Mouse (Mus musculus): ENCODE measurements around the gene Tdrd12.
A peak's percentile ranks its signal among the peaks of the same experiment; 100 is the strongest.

Gene Tdrd12

DNA sequence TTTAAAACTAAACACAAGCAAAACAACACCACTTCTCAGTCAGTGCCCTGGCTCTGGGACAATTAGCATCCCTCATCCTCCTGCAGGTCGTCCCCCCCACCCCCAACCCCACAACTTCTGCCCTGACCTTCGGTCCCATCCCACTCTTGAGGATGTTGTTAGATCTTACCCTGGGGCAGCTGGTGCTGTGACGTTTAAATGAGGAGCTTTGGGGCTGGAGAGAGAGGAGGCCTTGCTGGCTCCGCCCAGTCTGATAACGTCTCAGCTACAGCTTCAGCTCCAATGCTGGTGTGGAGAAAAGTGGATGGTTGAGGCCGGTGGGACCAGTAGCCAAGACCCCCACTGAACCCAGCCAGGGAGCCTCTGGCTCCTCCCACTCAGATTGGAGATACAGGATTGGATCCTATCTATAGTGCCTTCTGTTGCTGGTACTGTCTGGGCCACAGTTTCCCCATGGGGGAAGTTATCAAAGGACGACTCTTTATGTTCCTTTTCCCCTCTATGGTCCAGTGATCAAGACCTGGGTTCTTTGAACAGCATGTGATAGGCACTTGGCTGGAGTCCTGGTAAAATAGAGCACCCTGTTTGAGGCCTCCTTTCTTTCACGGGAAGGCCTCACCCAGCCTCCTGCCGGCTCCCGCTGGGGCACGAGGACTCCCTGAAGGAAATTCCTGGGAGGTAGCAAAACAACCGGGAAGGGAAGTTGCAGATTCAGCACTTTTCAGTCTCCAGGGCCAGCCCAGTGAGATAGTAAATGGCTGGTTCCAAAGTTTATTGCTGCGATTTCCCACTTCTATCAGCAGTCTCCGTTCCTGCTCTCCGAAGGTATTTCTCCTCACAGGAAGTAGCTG, 89.3 kb downstream of the Tdrd12 start, which contains the start of gene Slc7a9:
Gene Slc7a9 (plus strand): TSS at position 801 of the 851 bp plus-strand sequence.
- DNase-seq (ENCODE audit: low spot score) = peak; percentile 33

DNA sequence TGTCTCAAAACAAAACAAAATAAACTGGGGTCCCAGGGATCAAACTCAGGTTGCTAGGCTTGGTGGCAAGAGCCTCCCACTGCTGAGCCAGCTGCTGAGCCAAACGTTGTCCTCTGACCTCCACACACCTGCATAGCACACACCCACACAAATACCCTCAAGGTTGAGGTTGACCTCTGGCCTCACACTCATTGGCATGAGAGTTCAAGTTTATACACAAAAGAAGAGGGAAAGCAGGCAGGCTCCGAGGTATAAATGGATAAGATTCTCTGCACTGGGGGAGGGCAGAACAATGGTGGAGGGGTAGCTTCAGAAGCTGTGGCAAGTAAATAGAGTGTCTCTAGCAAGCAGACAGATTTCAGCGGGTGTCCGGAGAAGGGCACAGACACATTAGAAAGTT, 90.0 kb downstream of the Tdrd12 start:
- DNase-seq (ENCODE audit: low spot score) = no peak

DNA sequence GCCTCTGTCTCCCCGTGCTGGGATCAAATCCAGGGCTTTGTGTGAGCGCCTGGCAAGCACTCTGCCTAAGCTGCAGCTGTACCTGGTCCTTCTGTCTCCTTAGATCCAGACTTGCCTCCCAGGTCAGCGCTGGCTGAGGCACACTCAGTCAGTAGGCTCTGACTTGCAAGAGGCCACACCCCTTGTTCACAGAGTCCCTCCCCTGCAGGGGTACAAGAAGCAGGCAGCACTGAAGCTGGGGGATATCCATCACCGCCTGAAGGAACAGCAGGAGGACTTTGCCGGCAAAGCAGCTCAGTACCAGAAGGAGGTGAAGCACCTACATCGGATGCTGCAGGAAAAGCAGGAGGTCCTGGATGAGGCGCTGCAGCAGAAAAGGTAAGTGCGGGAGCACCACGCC, 102.3 kb downstream of the Tdrd12 start:
- no peak for DNase-seq (ENCODE audit: low spot score)

DNA sequence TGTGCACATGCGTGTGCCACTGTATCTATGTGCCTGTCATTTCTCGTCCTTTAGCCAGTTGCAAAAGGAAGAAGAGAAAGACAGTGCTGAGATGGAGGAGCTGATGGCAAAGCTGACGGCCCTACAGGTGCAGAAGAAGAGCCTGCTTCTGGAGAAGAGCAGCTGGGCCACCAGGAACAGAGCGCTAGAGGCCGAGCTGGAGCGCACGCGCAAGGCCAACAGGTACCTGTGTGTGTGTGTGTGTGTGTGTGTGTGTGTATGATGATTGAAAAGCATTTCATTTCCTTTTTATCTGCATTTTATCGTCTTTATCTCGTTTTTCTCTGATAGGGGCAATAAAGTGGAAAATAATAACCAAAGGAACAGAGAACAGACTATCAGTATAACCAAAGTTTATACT, 109.4 kb downstream of the Tdrd12 start:
- no peak for DNase-seq (ENCODE audit: low spot score)

DNA sequence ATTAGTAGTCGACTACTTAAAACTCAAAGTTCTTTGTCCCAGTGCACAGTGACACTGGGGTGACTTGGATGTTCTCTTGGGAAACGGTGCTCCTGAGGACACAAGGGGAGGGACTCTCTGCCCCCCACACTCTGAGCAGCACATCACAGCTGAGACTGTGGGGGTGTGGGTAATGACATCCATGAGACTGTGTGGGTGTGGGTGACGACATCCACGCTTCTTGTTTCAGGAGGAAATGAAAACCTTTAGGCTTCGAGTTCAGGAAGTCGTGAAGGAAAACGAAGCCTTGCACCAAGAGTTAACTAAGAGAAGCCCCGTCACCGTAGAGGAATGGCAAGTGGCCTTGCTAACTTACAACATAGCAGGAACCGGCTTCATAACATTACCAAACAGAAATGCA, 114.5 kb downstream of the Tdrd12 start:
- DNase-seq (ENCODE audit: low spot score) = no peak

Data from testis, postnatal 14 days (tissue).